Mouse (Mus musculus) spleen, postnatal 14 days (tissue): ENCODE data around the gene Rapgef3.

Source experiments
- DNase-seq, 2 experiments: peaks; one replicate each; pipeline ENCODE4 v3.0.0; 2021 to 2022; ENCODE audit warnings: low spot score in 2 of 2

The Rapgef3 gene

DNA sequence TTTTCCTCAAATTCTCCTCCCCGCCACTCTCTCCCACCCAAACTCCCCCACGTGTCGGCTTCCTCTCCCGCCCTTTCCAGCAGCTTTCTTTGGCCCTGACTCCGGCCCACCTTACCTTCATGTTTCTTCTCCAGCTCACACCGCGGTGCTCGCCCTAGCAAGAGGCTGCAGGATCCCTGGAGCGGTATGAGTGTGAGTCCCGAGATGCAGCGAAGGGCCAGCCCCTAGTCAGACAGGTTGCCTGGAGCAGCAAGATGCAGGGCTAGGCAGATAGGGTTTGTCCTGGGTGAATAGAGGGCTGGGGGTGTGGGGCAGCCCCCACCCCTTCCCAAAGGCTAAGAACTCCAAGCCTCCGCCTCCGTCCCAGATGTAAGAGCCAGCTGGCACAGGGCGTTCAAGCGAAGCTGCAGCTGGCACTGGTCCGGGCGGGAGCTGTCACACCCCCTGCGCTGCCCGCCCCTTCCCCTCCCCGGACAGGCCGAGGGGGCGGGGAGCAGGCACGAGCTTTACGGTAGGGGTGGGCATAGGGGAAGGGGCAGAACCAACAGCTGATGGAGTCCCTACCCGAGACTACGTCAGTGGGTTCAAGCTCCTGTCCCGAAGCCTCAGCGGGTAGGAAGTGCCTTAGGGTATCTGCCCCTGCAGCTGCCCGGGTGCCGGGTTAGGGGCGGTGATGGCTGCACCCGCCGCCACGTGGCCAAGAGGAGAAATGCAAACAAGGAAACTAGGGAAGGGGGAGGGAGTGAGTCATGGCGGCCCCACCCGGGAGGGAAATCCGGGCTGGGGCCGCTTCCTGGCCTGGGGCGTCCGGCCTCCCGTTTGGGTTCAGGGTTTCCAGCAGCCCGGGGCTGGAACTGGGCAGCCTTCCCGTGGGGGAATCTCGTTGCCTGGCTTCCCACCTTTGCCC is at the start of gene Rapgef3:
Rapgef3 (minus strand) TSS at position 693 of the 907 bp plus-strand sequence.
- DNase-seq, result peak; percentile 58 to 70

GRCm38 (mm10) chr15:97816199-97816994 is 48.6 kb upstream of the Rapgef3 start:
- DNase-seq, result no peak

DNA sequence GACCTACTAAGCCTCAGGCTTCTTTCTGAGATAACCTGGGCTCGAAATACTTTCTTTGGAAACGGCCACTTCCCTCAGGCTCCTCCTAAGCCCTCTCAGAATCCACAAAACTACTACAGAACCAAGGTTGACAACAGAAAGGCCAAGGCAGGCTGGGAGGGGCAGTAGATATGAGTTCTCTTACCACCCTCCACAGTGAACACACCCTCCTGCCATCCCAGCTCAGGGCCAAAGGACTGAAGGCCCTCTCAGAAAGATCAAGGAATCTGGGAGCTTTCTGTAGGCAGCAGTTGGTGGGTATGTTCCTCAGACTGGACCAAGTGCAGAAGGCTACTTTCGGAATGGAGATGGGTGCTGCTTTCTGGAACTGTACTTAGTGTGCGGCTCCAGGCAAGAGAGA is 47.5 kb upstream of the Rapgef3 start:
- no peak for DNase-seq

- DNase-seq, result no peak
These were observed 46.9 kb upstream of the Rapgef3 start for GRCm38 (mm10) chr15:97814703-97815102.

GRCm38 (mm10) chr15:97813452-97814204 is 45.9 kb upstream of the Rapgef3 start:
- no peak for DNase-seq

GRCm38 (mm10) chr15:97812875-97813274 is 45.1 kb upstream of the Rapgef3 start:
- no peak for DNase-seq

DNA sequence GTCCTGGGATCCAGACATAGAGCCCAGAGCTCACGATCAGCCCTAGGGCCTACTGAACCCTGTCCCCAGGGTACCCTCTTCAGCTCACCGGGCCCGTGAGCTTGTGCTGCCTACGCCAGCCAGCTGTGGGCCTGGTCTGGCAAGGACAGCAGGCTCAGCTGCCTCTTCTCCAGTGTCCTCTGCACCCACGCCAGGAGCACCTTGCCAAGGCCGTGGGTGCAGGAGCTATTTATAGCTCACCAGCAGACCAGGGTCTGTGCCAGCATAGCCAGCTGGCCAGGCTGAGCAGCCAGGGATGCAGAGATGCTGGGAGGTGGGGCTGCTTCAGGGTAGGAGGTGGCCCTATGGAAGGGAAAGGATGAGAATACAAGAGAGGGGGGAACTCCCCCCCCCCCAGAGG is 44.4 kb upstream of the Rapgef3 start:
- no peak for DNase-seq

- DNase-seq, result no peak
These were observed 43.5 kb upstream of the Rapgef3 start for GRCm38 (mm10) chr15:97811307-97811706.

GRCm38 (mm10) chr15:97810399-97810798 is 42.6 kb upstream of the Rapgef3 start:
- DNase-seq, result no peak

GRCm38 (mm10) chr15:97809942-97810341 is 42.2 kb upstream of the Rapgef3 start:
- no peak for DNase-seq

DNA sequence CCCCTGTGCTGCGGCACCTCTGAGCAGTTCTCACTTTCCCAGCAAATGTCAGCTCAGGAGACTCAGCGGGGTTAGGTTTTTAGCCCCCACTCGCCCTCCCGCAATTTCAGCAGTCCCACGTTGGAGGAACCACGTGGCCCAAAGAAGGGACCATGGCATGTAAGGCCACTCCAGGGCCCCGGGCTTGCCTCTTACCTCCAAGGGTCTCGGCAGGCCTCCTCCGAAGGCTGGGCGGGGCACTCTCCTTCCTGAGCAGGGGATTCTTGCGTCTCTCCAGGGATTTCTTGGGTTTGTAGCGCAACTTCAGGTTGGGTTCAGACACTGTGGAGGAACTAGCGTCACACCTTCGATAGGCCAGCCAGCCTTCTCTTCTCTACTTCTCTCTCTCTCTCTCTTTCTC is 41.4 kb upstream of the Rapgef3 start:
- DNase-seq, result no peak

DNA sequence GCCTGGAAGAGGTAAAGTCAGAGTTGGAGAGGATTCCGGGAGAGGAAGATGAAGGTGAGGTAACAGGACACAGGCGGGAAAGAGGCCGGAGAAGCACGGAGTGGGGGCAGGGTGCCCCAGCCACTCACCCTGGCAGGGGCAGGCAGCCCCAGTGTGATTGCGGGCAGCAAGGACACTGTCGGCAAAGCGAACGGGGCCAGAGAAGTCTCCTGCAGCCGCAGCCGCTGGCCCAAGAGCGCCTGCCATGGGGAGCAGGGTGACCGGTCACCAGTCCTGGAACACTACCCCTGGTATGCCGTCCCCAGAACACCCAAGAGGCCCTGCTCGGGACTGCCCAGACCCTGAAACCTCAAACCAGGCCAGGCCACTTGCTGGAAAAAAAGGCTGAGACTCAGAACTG is 40.8 kb upstream of the Rapgef3 start:
- DNase-seq, result no peak

DNA sequence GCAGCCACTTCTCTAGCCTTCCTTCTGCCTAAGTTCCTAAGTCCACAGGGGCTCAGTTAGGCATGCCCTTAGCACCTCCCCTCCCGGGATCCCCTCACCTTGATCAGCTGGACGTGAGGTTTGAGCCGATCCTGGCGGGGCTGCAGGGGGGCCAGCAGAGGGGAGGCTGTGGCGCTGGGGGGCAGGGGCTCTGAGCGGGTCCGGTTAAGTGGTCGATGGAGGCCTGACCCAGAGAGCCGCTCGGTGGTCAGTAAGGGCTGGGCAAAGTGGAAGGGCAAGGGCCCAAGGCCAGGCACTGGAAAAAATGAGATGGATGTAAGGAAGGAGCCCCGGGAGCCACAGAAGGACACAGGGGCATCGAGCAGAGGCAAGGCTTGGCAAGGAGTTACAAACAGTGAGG is 40.1 kb upstream of the Rapgef3 start:
- DNase-seq, result no peak

GRCm38 (mm10) chr15:97802575-97802974 is 34.8 kb upstream of the Rapgef3 start:
- no peak for DNase-seq

- DNase-seq, result no peak
These were observed 34.0 kb upstream of the Rapgef3 start for GRCm38 (mm10) chr15:97801811-97802210.

DNA sequence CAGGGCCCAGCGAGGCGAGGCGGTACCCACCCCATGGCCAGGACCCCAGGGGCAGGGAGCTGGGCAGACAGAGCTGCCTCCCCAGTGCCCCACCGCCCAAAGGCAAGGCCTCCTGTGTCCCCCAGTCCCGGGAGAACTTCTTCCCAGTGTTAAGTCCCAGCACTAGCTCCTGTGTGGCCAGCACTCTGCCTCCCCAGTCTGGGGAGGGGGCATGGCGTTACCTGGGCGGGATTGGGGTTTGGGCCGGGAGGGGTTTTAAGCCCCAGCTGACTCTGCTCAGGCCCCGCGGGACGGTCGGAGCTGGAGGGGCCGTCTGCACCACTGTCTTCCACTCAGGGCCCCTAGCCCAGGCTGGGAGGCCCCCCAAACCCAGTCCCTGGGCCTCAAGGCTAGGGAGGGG is 33.1 kb upstream of the Rapgef3 start:
- no peak for DNase-seq

- DNase-seq, result no peak
These were observed 31.7 kb upstream of the Rapgef3 start for GRCm38 (mm10) chr15:97799446-97799845.

DNA sequence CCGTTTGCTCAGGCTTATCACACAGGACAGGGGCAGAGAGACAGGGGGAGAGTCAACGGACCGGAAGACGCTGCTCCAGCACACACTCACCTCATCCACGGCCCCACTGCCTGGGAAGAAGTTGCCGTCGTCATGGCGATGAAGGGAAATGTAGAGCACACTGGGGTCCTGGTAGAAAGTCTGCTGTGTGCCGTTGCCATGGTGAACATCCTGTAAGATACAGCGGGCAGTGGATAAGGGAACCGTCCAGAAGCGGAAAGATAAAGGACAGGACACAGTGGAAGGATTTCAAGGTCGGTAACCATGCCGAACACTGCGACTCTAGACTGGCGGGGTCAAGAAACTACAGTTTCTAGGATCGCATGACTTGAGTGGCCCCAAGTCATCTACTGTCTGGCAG is 30.4 kb upstream of the Rapgef3 start:
- DNase-seq, result no peak

DNA sequence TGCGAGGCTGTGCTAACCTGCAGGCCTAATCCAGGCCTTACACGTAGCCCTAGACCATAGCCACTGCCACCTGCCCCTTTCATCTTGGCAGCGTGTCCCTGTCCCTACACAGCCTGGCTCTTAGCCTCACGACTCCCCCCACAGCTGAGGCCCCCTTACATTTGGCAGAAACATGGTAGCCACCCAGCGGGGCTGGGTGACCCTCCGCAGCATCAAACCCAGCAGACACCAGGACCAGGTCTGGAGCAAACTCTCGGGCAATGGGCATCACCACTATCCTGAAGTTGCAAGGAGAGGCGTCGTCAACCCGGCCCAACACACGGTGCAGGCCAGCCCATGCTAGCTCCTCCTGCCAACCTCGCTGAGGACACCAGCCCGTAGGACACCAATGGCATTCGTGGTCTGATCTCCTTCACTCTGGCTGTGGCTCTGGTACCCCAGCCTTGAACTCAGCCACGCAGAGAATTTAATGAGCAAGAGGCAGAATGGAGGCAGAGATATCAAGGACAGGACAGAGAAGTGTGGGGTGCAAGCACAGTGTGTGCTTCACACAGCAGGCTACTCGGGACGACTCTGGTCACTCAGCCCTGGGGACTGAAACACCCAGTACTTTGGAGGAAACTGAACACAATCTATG is 29.0 kb upstream of the Rapgef3 start:
- no peak for DNase-seq

DNA sequence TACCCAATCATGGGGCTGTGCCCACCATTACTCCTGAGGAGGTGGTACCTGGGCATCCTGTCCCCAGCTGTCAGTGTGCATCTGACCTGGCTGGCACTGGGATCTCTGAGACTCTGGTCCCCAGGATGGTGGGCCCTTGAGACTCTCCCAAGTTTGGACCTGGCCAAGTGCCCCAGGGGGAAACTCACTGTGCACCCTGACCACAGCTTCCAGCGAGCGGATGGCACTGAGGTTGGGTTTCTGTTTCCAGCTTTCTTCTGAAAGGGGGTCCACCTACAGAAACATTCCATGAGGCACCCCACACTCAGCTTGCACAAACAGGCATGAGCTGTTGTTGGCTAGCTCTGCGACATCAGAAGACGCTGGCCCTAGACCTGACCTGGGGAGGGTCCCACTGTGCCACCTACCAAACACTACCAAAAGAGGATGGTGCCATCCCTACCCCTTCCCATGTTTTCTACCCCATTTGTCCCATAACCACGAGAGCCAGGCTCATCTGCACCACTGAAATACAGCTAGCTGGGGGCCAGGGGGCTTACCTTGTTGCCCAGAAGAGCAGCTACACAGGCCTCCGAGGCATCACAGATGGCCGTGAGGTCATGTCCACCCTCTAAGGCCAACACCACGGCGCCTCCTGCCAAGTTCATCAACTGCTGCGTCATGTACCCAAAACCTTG is 27.9 kb upstream of the Rapgef3 start:
- no peak for DNase-seq

DNA sequence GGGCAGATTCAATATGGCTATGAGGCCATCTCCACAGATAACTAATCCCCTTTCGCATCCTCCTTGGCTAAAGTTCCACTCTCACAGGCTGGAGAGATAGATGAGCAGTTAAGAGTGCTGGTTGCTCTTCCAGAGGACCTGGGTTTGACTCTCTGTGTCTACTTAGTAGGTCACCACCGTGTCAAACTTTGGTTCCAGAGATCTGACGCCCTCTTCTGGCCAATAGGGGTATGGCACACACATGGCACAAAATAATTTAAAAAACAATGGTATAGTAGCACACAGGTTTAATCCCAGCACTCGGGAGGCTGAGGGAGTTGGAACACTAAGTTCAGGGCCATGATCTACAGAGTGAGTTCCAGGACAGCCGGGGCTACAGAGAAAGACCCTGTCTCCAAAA is 26.5 kb upstream of the Rapgef3 start:
- DNase-seq, result no peak
